In the genomic region with DNA sequence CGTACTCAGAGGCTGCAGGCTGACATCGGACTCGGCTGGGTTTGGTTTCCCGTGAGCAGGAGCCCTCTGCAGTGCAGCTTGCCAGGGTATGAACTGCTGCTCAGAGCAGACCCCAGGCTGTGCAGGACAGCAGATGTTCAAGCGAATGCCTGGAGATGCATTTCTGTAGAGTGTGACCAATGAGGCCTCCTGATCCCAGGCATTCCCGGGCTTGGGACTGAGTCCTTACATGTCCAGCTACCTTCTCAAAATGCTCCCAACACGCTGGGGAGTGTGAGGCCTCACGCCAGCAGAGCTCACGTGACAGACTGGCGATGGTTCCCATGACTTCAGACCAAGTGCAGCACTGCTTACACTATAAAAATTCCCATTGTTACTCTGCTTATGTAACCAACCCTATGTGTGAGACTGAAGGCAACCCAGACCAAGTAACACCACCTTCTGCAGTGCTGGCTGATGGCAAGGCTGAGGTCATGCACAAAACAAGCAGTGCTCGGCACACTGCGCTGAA, we compare ENCODE assay signal across 9 mouse cellular contexts.
DNase-seq lines count a peak whose midpoint lies in the region; ATAC-seq lines count a peak whose summit lies in the region.
"Had no signal": no experiment of that assay in that cellular context is flagged by ENCODE, and none has a peak within 500 bp of the region (broad histone marks: within the 10 kb centered on the region; RNA-seq: fewer than 3 reads in every experiment).

No protein-coding gene starts in this region.

- H3K27me3 ChIP-seq in forebrain, embryonic 10.5 days (ENCODE audit: poor library complexity, severe bottlenecking) = no peaks in the 10 kb centered on the region
- no peaks in the 10 kb centered on the region for H3K27me3 ChIP-seq in forebrain, embryonic 11.5 days (ENCODE audit: control insufficient read depth, insufficient read depth, low read length)
- H3K27me3 ChIP-seq in embryonic facial prominence, embryonic 11.5 days (ENCODE audit: control insufficient read depth, insufficient read depth, low read length) = no peaks in the 10 kb centered on the region
- H3K27me3 ChIP-seq: liver, embryonic 13.5 days had no signal

- 0 out of 2 replicates have a peak, but pooled peaks cover 3% of the 10 kb centered on the region for H3K36me3 ChIP-seq in forebrain, embryonic 10.5 days (replicated peaks)
- no peaks in the 10 kb centered on the region for H3K36me3 ChIP-seq in forebrain, embryonic 11.5 days (ENCODE audit: control insufficient read depth, insufficient read depth, low read length)
- no peaks in the 10 kb centered on the region for H3K36me3 ChIP-seq in embryonic facial prominence, embryonic 11.5 days (replicated peaks; ENCODE audit: control insufficient read depth, insufficient read depth, low read depth, low read length)
- H3K36me3 ChIP-seq: liver, embryonic 13.5 days had no signal

- no peak overlapping the region for H3K4me3 ChIP-seq in forebrain, embryonic 10.5 days
- H3K4me3 ChIP-seq in forebrain, embryonic 11.5 days (ENCODE audit: low read depth, low read length) = no peak overlapping the region
- H3K4me3 ChIP-seq in embryonic facial prominence, embryonic 11.5 days (ENCODE audit: low read depth, low read length) = no peak overlapping the region
- H3K4me3 ChIP-seq: liver, embryonic 13.5 days had no signal

- no peak for DNase-seq in forebrain, embryonic 10.5 days (ENCODE audit: extremely low spot score, low spot score)
- DNase-seq in forebrain, embryonic 11.5 days (ENCODE audit: low spot score) = no peak
- DNase-seq in embryonic facial prominence, embryonic 11.5 days (ENCODE audit: low spot score) = no peak
- DNase-seq in heart, postnatal 4 days = peak; percentile 58
- peak; percentile 74 for DNase-seq in lung, postnatal 10 days
- DNase-seq in spleen, adult 12 weeks (ENCODE audit: low spot score) = no peak
- DNase-seq in thymus, adult 18-20 months = no peak
- DNase-seq: liver, embryonic 13.5 days had no signal

- peaks cover 34% of the 10 kb centered on the region for H3K4me1 ChIP-seq in forebrain, embryonic 10.5 days
- peaks cover 2% of the 10 kb centered on the region; the same call in 1 of the 2 replicates for H3K4me1 ChIP-seq in forebrain, embryonic 11.5 days (replicated peaks; ENCODE audit: control insufficient read depth, insufficient read depth, low read length)
- H3K4me1 ChIP-seq in embryonic facial prominence, embryonic 11.5 days (ENCODE audit: control insufficient read depth, insufficient read depth, low read length) = no peaks in the 10 kb centered on the region; the same call in none of the 2 replicates

- 87% methylated on average over 12 of the region's 12 CpGs for WGBS in forebrain, embryonic 10.5 days
- 86% methylated on average over 12 of the region's 12 CpGs for WGBS in forebrain, embryonic 11.5 days
- WGBS in embryonic facial prominence, embryonic 11.5 days = 72% methylated on average over 12 of the region's 12 CpGs

- no peak overlapping the region for H3K4me2 ChIP-seq in forebrain, embryonic 11.5 days (ENCODE audit: low read depth, low read length, severe bottlenecking)
- H3K4me2 ChIP-seq in embryonic facial prominence, embryonic 11.5 days (ENCODE audit: low read depth, low read length) = no peak overlapping the region
- H3K4me2 ChIP-seq: liver, embryonic 13.5 days had no signal

- no peak overlapping the region for H3K9ac ChIP-seq in forebrain, embryonic 11.5 days (ENCODE audit: low read length)
- no peak overlapping the region for H3K9ac ChIP-seq in embryonic facial prominence, embryonic 11.5 days (replicated peaks; ENCODE audit: low read length)
- H3K9ac ChIP-seq: liver, embryonic 13.5 days had no signal

- H3K27ac ChIP-seq in forebrain, embryonic 10.5 days = peak overlapping the region; percentile 37; the same call in 1 of the 2 replicates
- no peak overlapping the region for H3K27ac ChIP-seq in forebrain, embryonic 11.5 days (ENCODE audit: low read depth, low read length)
- no peak overlapping the region for H3K27ac ChIP-seq in embryonic facial prominence, embryonic 11.5 days (replicated peaks; ENCODE audit: low read depth, low read length)

- H3K9me3 ChIP-seq in forebrain, embryonic 10.5 days = no peaks in the 10 kb centered on the region
- no peaks in the 10 kb centered on the region for H3K9me3 ChIP-seq in forebrain, embryonic 11.5 days (ENCODE audit: control insufficient read depth, low read length)
- no peaks in the 10 kb centered on the region for H3K9me3 ChIP-seq in embryonic facial prominence, embryonic 11.5 days (replicated peaks; ENCODE audit: control insufficient read depth, low read length)
- H3K9me3 ChIP-seq: liver, embryonic 13.5 days had no signal

- ATAC-seq in forebrain, embryonic 11.5 days (replicated peaks; ENCODE audit: low FRiP score) = no peak
- peak; percentile 29; the same call in 1 of the 2 replicates for ATAC-seq in embryonic facial prominence, embryonic 11.5 days (replicated peaks; ENCODE audit: insufficient number of reproducible peaks, low FRiP score, low TSS enrichment, low read depth)
- no peak for ATAC-seq in erythroblast, adult 5-6 weeks (replicated peaks; ENCODE audit: low FRiP score, poor library complexity, severe bottlenecking)

Comparison
In these comparisons a context has a peak if more than half of its experiments do, and no peak if none do; other contexts are left out.
1. DNase-seq: peak in heart, postnatal 4 days (single experiment) and lung, postnatal 10 days (single experiment); none in forebrain, embryonic 10.5 days (single experiment), forebrain, embryonic 11.5 days (single experiment), embryonic facial prominence, embryonic 11.5 days (single experiment), spleen, adult 12 weeks (single experiment) and thymus, adult 18-20 months (0 of 2).